ENCODE assay signal across 9 mouse cellular contexts in the genomic region with DNA sequence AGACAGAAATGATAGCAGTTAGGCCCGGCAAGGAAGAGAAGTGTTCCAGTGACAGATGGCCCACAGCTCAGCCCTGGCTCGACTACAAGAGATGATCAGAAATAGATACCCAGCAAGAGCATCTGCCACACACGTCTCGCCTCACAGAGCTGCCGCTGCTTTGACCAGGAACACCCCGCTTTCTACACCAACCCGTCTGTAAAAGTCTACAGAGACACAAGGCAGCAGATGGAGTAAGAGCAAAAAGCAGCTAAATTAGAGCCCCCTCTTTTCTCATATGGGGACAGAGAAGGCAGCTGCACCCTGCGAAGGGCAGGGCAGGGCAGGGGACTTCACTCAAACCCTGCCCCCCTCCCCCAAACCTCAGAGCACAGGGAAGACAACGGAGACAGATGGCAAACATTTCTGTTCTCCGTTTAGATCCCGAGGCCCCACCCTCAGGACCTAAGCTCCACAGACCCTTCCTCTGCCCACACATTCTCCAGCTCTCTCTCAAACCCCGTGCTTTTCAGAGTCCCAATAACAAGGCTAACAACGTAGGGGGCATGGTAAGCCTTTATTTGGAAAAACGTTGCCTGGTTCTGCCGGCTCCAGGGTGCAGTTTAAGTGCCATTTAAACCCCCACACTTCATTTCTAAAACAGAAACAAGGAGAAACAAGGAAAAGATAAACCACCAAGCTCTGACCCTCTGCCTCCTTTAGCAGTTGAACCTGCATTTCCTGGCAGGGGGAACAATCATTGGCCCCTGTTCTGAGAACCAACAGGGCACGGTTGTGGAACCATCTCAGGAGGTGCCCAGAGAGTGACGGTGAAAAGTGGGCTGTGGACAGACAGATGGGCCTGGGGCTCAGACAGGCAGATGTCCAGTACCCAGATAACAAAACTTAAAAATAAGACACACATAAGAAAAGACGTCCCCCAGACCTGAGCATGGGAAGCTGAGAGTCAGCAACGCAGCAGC. TPM values are rescaled to one million over a fixed set of nuclear protein-coding genes. Genes with fewer than 3 reads are reported as not detected.
A peak's percentile ranks its signal among the peaks of the same experiment; 100 is the strongest.
DNase-seq lines count a peak whose midpoint lies in the region; ATAC-seq and TF ChIP-seq lines count a peak whose summit lies in the region.
"Had no signal": no experiment of that assay in that cellular context is flagged by ENCODE, and none has a peak within 500 bp of the region (broad histone marks: within the 10 kb centered on the region; RNA-seq: fewer than 3 reads in every experiment).

No protein-coding gene starts in this region.

- DNase-seq in cerebellum, adult 11-12 months: peak; percentile 96
- peak; percentile 9 for DNase-seq in embryonic facial prominence, embryonic 11.5 days (ENCODE audit: low spot score)
- DNase-seq in hindbrain, postnatal 0 days (ENCODE audit: low spot score): peak; percentile 81
- no peak for DNase-seq in kidney, postnatal 14 days
- no peak for DNase-seq in MN1 (ENCODE audit: low spot score)

- no peak overlapping the region; the same call in 1 of the 2 replicates for H3K9ac ChIP-seq in embryonic facial prominence, embryonic 11.5 days (replicated peaks; ENCODE audit: low read length)
- 0 out of 2 replicates have a peak overlapping the region, but pooled peaks have one; percentile 3 for H3K9ac ChIP-seq in hindbrain, postnatal 0 days (replicated peaks; ENCODE audit: low read length)
- no peak overlapping the region for H3K9ac ChIP-seq in midbrain, embryonic 15.5 days

- no peaks in the 10 kb centered on the region for H3K9me3 ChIP-seq in embryonic facial prominence, embryonic 11.5 days (replicated peaks; ENCODE audit: control insufficient read depth, low read length)
- H3K9me3 ChIP-seq in hindbrain, postnatal 0 days (ENCODE audit: low read length): no peaks in the 10 kb centered on the region
- no peaks in the 10 kb centered on the region for H3K9me3 ChIP-seq in midbrain, embryonic 15.5 days

- H3K4me3 ChIP-seq in embryonic facial prominence, embryonic 11.5 days (ENCODE audit: low read depth, low read length): no peak overlapping the region
- no peak overlapping the region for H3K4me3 ChIP-seq in hindbrain, postnatal 0 days (ENCODE audit: low read length)
- H3K4me3 ChIP-seq in midbrain, embryonic 15.5 days: no peak overlapping the region

- no peak for TF ChIP-seq CTCF in hindbrain, postnatal 0 days (IDR thresholded peaks at IDR 0.05; ENCODE audit: low read depth)

- ATAC-seq in embryonic facial prominence, embryonic 11.5 days (replicated peaks; ENCODE audit: insufficient number of reproducible peaks, low FRiP score, low TSS enrichment, low read depth): peak; percentile 32; the same call in 1 of the 2 replicates
- peak; percentile 73 for ATAC-seq in hindbrain, postnatal 0 days
- peak; percentile 46; the same call in 1 of the 2 replicates for ATAC-seq in midbrain, embryonic 15.5 days (replicated peaks)
- no peak for ATAC-seq in megakaryocyte progenitor cell, adult 5-6 weeks (replicated peaks; ENCODE audit: poor library complexity)
- no peak for ATAC-seq in activated CD4-positive, CD25-positive, alpha-beta regulatory T cell, adult 4 months

- no peaks in the 10 kb centered on the region for H3K36me3 ChIP-seq in embryonic facial prominence, embryonic 11.5 days (replicated peaks; ENCODE audit: control insufficient read depth, insufficient read depth, low read depth, low read length)
- H3K36me3 ChIP-seq in hindbrain, postnatal 0 days (ENCODE audit: insufficient read depth, low read length): peaks cover 15% of the 10 kb centered on the region; the same call in 1 of the 2 replicates
- peaks cover 12% of the 10 kb centered on the region for H3K36me3 ChIP-seq in midbrain, embryonic 15.5 days (replicated peaks)

- 35% methylated on average over 19 of the region's 19 CpGs for WGBS in embryonic facial prominence, embryonic 11.5 days
- 19% methylated on average over 19 of the region's 19 CpGs for WGBS in hindbrain, postnatal 0 days
- WGBS in midbrain, embryonic 15.5 days: 21% methylated on average over 19 of the region's 19 CpGs

- H3K27ac ChIP-seq in embryonic facial prominence, embryonic 11.5 days (replicated peaks; ENCODE audit: low read depth, low read length): peak overlapping the region; percentile 72; the same call in 1 of the 2 replicates
- H3K27ac ChIP-seq in hindbrain, postnatal 0 days: peak overlapping the region; percentile 75
- peak overlapping the region; percentile 35 for H3K27ac ChIP-seq in midbrain, embryonic 15.5 days

- no peaks in the 10 kb centered on the region for H3K27me3 ChIP-seq in embryonic facial prominence, embryonic 11.5 days (ENCODE audit: control insufficient read depth, insufficient read depth, low read length)
- H3K27me3 ChIP-seq in hindbrain, postnatal 0 days (ENCODE audit: insufficient read depth, low read length): no peaks in the 10 kb centered on the region
- H3K27me3 ChIP-seq in midbrain, embryonic 15.5 days (replicated peaks): no peaks in the 10 kb centered on the region

- H3K4me2 ChIP-seq in embryonic facial prominence, embryonic 11.5 days (ENCODE audit: low read depth, low read length): no peak overlapping the region
- peak overlapping the region; percentile 1; the same call in 1 of the 2 replicates for H3K4me2 ChIP-seq in hindbrain, postnatal 0 days (ENCODE audit: low read depth, low read length)
- no peak overlapping the region for H3K4me2 ChIP-seq in midbrain, embryonic 15.5 days

- H3K4me1 ChIP-seq in embryonic facial prominence, embryonic 11.5 days (ENCODE audit: control insufficient read depth, insufficient read depth, low read length): peaks cover 2% of the 10 kb centered on the region
- H3K4me1 ChIP-seq in hindbrain, postnatal 0 days (ENCODE audit: insufficient read depth, low read length): 0 out of 2 replicates have a peak, but pooled peaks cover 8% of the 10 kb centered on the region
- peaks cover 12% of the 10 kb centered on the region for H3K4me1 ChIP-seq in midbrain, embryonic 15.5 days

RNA-seq across cellular contexts. Expression of gene Vash1, which starts 21.7 kb away (rescaled TPM):
- polyA plus RNA-seq in embryonic facial prominence, embryonic 11.5 days (2014; fragmentation: Nextera tagmentation; extraction: Ambion mirVana): 10.4 and 12.3 TPM in 2 replicates
- total RNA-seq in hindbrain, postnatal 0 days (2014; rRNA removed): 109 and 114 TPM in 2 replicates
- polyA plus RNA-seq in hindbrain, postnatal 0 days (2015; fragmentation: Nextera tagmentation; extraction: Ambion mirVana): 25.0 and 26.5 TPM in 2 replicates
- polyA plus RNA-seq in midbrain, embryonic 15.5 days (2015; fragmentation: Nextera tagmentation; extraction: Ambion mirVana): 36.6 and 41.6 TPM in 2 replicates
- total RNA-seq in megakaryocyte progenitor cell, adult 5-6 weeks (2015): 0.07 and 0.10 TPM in 2 replicates
- 0.54 and 0.91 TPM in 2 replicates for total RNA-seq in megakaryocyte progenitor cell, adult 5-6 weeks (2017)
- polyA plus RNA-seq in activated CD4-positive, CD25-positive, alpha-beta regulatory T cell, adult 4 months (2017; shearing (Covaris generic)): under 1 TPM in 1 of 2 experiments, not detected in 1; 0.17 TPM

RNA-seq across cellular contexts. Expression of gene Angel1, which starts 26.0 kb away (rescaled TPM):
- 10.9 and 12.6 TPM in 2 replicates for polyA plus RNA-seq in embryonic facial prominence, embryonic 11.5 days (2014; fragmentation: Nextera tagmentation; extraction: Ambion mirVana)
- 5.8 and 10.0 TPM in 2 replicates for total RNA-seq in hindbrain, postnatal 0 days (2014; rRNA removed)
- 9.1 and 9.3 TPM in 2 replicates for polyA plus RNA-seq in hindbrain, postnatal 0 days (2015; fragmentation: Nextera tagmentation; extraction: Ambion mirVana)
- 11.5 and 12.8 TPM in 2 replicates for polyA plus RNA-seq in midbrain, embryonic 15.5 days (2015; fragmentation: Nextera tagmentation; extraction: Ambion mirVana)
- total RNA-seq in megakaryocyte progenitor cell, adult 5-6 weeks (2015): 3.1 TPM in 2 replicates
- total RNA-seq in megakaryocyte progenitor cell, adult 5-6 weeks (2017): 0.62 and 2.7 TPM in 2 replicates
- polyA plus RNA-seq in activated CD4-positive, CD25-positive, alpha-beta regulatory T cell, adult 4 months (2017; shearing (Covaris generic)): 1 to 10 TPM; 4.0 to 5.7 TPM

RNA-seq across cellular contexts. Expression of gene Lrrc74a, which starts 33.9 kb away (rescaled TPM):
- not detected in 2 replicates for polyA plus RNA-seq in embryonic facial prominence, embryonic 11.5 days (2014; fragmentation: Nextera tagmentation; extraction: Ambion mirVana)
- total RNA-seq in hindbrain, postnatal 0 days (2014; rRNA removed): not detected in 2 replicates
- not detected in 2 replicates for polyA plus RNA-seq in hindbrain, postnatal 0 days (2015; fragmentation: Nextera tagmentation; extraction: Ambion mirVana)
- not detected in 2 replicates for polyA plus RNA-seq in midbrain, embryonic 15.5 days (2015; fragmentation: Nextera tagmentation; extraction: Ambion mirVana)
- not detected in 2 replicates for total RNA-seq in megakaryocyte progenitor cell, adult 5-6 weeks (2015)
- not detected in 2 replicates for total RNA-seq in megakaryocyte progenitor cell, adult 5-6 weeks (2017)
- polyA plus RNA-seq in activated CD4-positive, CD25-positive, alpha-beta regulatory T cell, adult 4 months (2017; shearing (Covaris generic)): not detected
- polyA plus RNA-seq: lung, embryonic 16.5 days had no signal

Comparison
In these comparisons a context has a peak if more than half of its experiments do, and no peak if none do; other contexts are left out.
1. DNase-seq: peak in cerebellum, adult 11-12 months (single experiment), embryonic facial prominence, embryonic 11.5 days (single experiment) and hindbrain, postnatal 0 days (single experiment); none in kidney, postnatal 14 days (single experiment) and MN1 (single experiment).
2. ATAC-seq: peak in embryonic facial prominence, embryonic 11.5 days (single experiment), hindbrain, postnatal 0 days (single experiment) and midbrain, embryonic 15.5 days (single experiment); none in megakaryocyte progenitor cell, adult 5-6 weeks (single experiment) and activated CD4-positive, CD25-positive, alpha-beta regulatory T cell, adult 4 months (single experiment).
3. Peak in every context shown above with its lines, with median percentiles within 50 percentile points of each other: H3K27ac ChIP-seq.